Mouse (Mus musculus) CH12F3 (cell line): ENCODE measurements around the gene Abcb7.
"Not testable (repeated sequence)": the region's sequence is repeated elsewhere in the genome, so short reads cannot be mapped to it uniquely, and the experiment has no call there.

ENCODE experiments used
- in situ Hi-C: fragments of 300-500 bp; cut with MboI; formaldehyde crosslinking; loops from 2 replicates; pipeline ENCODE4 v1.14.3; 2020; ENCODE audit warnings: low sequenced_read_pairs

Gene Abcb7

DNA sequence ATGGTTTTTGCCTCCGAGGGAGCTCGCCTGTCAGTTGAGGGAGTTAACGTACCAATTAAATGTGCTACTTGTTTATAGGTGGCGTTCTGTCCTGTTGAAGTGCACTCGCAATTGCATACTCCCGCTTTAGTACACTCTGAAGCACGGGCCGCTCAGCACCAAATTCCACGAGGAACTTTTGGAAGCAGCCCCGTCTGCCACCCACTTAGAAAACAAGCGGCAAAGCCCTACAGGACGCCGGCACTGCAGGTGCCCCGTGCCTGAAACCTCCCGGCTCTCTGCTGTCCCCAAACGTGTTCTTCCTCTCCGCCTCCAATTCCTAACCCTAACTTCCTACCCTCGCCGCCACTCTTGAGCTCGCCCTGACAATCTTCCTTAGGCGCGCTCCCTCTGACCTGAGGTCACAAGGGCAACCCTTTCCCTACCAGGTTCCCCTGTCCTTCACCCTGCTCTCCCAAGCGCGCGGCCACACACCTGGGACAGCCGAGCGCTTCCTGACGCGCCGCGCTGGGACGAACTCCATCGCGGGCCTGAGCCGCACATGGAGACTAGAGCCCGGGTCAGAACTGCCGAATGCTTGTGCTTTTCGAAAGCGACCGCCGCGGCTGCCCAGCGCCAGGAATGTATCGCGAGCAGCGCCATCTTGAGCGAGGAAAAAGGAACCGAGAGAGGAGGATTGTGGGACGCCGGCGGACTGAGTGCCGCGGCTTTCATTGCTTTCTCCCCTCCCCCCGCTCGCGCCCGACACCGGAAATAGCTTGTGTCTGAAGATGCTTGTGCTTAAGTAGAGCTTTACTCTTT, at the start of gene Abcb7:
Abcb7 (minus strand) TSS at position 674 of the 801 bp plus-strand sequence.
- in situ Hi-C loops = no loop called here

DNA sequence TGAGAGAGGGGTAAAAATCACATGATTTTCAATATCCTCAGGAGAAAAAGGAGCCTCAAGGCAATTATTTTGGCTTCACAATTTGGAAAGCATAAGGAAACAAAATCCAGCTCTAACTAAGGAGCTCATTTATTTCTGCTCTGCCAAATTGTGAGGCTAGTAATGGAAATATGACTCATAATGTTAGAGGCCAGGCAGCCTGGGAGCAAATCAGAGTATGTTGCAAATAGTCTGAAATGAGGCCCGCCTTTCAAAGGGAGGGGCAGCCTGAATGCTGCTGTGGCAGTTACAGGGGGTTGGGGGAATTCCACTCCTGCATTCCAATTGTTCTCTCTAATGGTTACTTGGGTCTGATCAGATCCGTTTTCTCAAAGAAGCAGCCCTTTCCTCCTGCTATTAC, 48.1 kb upstream of the Abcb7 start:
- in situ Hi-C loops = no loop called here

DNA sequence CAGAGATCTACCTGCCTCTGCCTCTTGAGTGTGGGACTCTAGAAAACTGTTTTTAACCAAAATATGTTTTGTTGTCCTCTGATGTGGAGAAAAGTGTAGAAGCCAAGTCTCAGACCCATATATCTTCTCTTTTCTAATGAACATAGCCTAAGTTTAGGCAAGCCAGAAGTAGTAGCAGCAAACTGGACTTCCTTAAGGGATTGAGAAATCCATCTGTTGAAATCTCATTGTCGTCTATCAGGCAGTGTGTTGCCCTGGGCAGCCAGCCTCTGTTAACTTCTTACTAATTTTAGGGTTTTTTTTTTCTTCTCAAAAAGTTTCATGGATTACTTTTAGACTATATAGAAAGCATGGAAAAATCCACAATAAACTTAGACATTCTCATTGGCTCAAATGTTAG, 38.8 kb upstream of the Abcb7 start:
- in situ Hi-C loops = no loop called here

GRCm38 (mm10) chrX:104433456-104433855, 19.8 kb upstream of the Abcb7 start:
- in situ Hi-C loops = no loop called here

- in situ Hi-C loops = no loop called here
Measured at GRCm38 (mm10) chrX:104428108-104428507, 14.5 kb upstream of the Abcb7 start.

GRCm38 (mm10) chrX:104413995-104414394, 339 bp upstream of the Abcb7 start:
- in situ Hi-C loops = no loop called here

- in situ Hi-C loops = no loop called here
Measured at GRCm38 (mm10) chrX:104408137-104408536, 5.5 kb downstream of the Abcb7 start.

DNA sequence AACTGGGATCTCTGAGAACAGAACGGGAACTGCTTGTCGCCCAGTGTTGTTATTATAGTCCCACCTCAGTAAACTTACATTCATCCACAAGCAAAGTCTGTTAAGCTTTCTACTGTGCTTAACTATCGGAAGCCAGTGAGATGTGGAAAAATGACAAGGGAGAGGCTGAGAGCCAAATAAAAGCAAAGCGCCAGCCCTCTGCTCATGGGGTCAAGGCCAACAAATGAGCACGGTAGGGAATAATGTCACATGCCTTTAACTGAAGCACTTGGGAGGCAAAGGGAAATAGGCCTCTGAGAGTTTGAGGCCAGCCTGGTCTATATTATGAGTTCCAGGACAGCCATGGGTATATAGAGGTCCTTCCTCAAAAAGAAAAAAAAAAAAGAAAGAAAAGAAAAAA, 11.2 kb downstream of the Abcb7 start:
- in situ Hi-C loops = no loop called here

DNA sequence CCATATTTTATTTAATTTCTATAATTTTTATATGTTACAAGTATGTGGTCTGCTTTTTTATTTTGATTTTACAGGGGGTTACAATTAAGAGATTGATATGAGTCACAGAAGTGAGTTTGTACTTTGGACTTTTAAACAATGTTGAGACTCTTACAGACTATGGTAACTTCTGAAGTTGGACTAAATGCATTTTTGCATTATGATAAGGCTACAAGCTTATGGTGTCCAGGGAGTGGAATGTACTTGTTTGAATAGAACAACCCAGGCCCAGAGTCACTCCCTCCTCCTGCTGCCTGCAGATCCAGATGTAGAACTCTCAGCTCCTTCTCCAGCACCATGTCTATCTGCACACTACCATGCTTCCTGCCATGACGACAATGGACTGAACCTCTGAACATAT, 12.5 kb downstream of the Abcb7 start:
- in situ Hi-C loops = no loop called here

DNA sequence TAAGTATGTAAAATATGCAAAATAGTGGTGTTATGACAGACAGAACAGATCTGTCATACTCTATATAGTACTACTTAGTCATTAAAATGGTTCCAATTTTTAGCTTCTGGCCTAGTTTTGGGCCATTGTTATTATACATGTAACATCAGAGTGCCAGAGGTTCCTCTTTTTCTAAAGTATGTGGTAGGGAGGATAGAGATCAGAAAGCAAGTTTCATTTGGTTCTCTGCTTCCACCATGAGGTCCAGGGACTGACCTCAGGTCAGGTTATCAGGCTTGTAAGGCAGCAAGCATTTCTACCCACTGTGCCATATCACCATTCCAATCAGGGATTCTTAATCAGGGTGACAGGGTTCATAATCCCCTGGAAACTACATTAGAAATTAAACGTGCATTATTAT, 16.1 kb downstream of the Abcb7 start:
- in situ Hi-C loops = no loop called here

DNA sequence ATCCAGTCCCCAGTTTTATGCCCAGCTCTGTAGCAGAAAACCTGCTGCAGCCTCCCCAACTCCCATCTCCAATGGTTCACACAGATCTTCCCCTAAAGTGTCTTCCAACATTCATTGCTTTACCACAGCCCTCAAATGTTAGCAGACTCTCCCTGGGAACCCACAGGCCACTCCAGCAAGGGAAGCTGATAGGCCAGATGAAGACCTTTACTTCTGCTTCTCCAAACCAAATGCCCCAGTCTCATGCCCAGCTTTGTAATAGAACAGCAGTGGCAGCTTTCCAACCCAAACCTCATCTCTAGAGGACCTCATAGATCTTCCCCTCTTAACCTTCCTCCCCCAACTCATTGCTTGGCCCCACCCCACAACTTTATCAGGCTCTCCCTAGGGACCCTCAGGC, 54.0 kb downstream of the Abcb7 start:
- in situ Hi-C loops = no loop called here

GRCm38 (mm10) chrX:104355842-104356241, 57.8 kb downstream of the Abcb7 start:
- in situ Hi-C loops = no loop called here

- in situ Hi-C loops = not testable (repeated sequence)
Measured at GRCm38 (mm10) chrX:104348146-104348545, 65.5 kb downstream of the Abcb7 start.

DNA sequence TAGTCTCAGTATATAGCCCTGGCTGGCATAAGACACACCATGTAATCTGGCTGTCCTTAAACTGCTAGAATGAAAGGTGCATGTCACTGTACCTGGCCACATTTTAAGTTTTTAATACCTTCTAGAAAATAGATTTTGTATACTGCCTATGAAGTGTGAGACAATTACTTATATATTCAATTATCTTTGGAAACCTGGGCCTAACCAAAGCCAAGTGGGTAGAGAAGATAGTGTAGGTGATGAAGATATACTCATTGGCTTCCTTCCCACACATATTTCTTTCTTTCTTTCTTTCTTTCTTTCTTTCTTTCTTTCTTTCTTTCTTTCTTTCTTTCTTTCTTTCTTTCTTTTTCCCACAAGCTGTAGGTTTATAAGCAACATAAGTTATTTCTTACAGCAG, 121.9 kb downstream of the Abcb7 start:
- in situ Hi-C loops = no loop called here

DNA sequence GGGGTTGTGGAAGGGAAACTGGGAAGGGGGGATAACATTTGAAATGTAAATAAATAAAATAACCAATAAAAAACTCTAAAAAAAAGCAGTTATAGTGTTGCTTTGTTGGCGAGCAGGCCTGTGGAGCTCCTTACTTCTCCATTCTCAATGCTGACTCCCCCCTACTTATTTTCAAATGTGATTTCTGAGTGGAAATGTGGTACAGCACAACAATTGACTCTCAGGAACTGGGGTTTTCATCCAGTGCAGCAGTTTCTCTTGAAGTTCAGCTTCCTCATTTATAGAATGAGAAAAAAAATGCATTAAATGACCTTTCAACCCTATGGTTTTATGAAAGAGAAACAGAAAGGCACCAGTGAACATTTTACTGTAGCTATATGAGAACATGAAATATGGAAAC, 133.8 kb downstream of the Abcb7 start:
- in situ Hi-C loops = no loop called here

GRCm38 (mm10) chrX:104264371-104264770, 149.3 kb downstream of the Abcb7 start:
- in situ Hi-C loops = no loop called here

DNA sequence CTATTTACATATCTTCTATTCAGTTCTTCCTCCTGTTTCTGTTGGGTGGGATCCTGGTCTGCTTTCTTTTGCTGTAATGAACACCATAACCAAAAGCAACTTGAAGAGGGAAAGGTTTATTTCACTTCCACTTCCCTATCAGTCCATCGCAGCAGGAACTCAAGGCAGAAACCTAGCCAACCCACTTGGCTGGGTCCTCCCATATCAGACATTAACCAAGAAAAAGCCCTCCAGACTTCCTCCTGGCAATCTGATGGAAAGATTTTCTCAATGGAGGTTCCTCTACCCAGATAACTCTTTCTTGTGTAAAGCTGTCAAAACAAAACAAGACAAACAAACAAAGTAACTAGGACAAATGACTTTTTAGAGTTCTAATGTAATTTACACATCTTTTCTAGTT, 151.2 kb downstream of the Abcb7 start:
- in situ Hi-C loops = no loop called here

- in situ Hi-C loops = no loop called here
Measured at GRCm38 (mm10) chrX:104256561-104256960, 157.1 kb downstream of the Abcb7 start.
